8 mouse cellular contexts compared by ENCODE assay signal in genomic region chr1:85703245-85704186, GRCm38 (mm10). TPM values are rescaled to one million over a fixed set of nuclear protein-coding genes. Genes with fewer than 3 reads are reported as not detected.
DNase-seq lines count a peak whose midpoint lies in the region; TF ChIP-seq lines count a peak whose summit lies in the region.

No protein-coding gene starts in this region.

- TF ChIP-seq POLR2A in cortical plate, adult 2 months (IDR thresholded peaks at IDR 0.05; ENCODE audit: extremely low read depth, insufficient read depth, low read length), result no peak

- 0 out of 2 replicates have a peak overlapping the region, but pooled peaks have one; percentile 1 for H3K4me3 ChIP-seq in cortical plate, adult 2 months (ENCODE audit: insufficient read depth, low read length)
- peak overlapping the region; percentile 34 for H3K4me3 ChIP-seq in left cerebral cortex, adult 2 months
- no peak overlapping the region; the same call in 1 of the 2 replicates for H3K4me3 ChIP-seq in macrophage (ENCODE audit: inconsistent target)

- 6% methylated on average over 22 of the region's 22 CpGs for WGBS in macrophage (ENCODE audit: missing documents)

- no peak overlapping the region for H3K27ac ChIP-seq in cortical plate, adult 2 months (ENCODE audit: insufficient read depth, low read length)
- H3K27ac ChIP-seq in left cerebral cortex, adult 2 months, result no peak overlapping the region
- H3K27ac ChIP-seq in macrophage, result peak overlapping the region; percentile 78

- DNase-seq in adipocyte (ENCODE audit: low spot score), result peak; percentile 55
- peak; percentile 64 for DNase-seq in gastrocnemius, postnatal 10 days
- peak; percentile 35 for DNase-seq in hindlimb bud, embryonic 11.5 days (ENCODE audit: extremely low spot score, low read depth, low spot score)
- peak; percentile 24 to 44 for DNase-seq in left cerebral cortex, adult 2 months (ENCODE audit: extremely low spot score in 1 of 2, low spot score in 2 of 2)
- peak; percentile 46 for DNase-seq in right cerebral cortex, adult 18-20 months
- peak; percentile 44 for DNase-seq in urinary bladder, adult 2 months (ENCODE audit: low spot score)

- intact Hi-C loops in left cerebral cortex, adult 2 months (cut with DNase I), result no loop called here

- H3K4me1 ChIP-seq in cortical plate, adult 2 months (ENCODE audit: control insufficient read depth, insufficient read depth, low read length), result no peaks in the 10 kb centered on the region

- H3K79me2 ChIP-seq in macrophage (ENCODE audit: inconsistent target), result no peaks in the 10 kb centered on the region

- H3K36me3 ChIP-seq in macrophage (ENCODE audit: inconsistent target), result peaks cover 76% of the 10 kb centered on the region

- TF ChIP-seq CTCF in cortical plate, adult 2 months (IDR thresholded peaks at IDR 0.05; ENCODE audit: extremely low read depth, insufficient read depth, low read length), result no peak
- TF ChIP-seq CTCF in left cerebral cortex, adult 2 months (IDR thresholded peaks at IDR 0.05), result no peak

RNA-seq across cellular contexts. Expression of gene Sp100, which starts 53.7 kb away (rescaled TPM):
- 6.4 and 7.9 TPM in 2 replicates for polyA plus RNA-seq in cortical plate, adult 2 months (2012; rRNA removed)
- total RNA-seq in gastrocnemius, postnatal 10 days (2021), result 1 to 10 TPM; 2.5 to 4.4 TPM
- total RNA-seq in left cerebral cortex, adult 2 months (2021), result 1 to 10 TPM; 2.6 to 3.0 TPM
- 1,000 to 10,000 TPM in 12 of 26 experiments, 100 to 1,000 TPM in 14; 332 to 1,770 (median 898) TPM for total RNA-seq in macrophage (2018; cell fraction: chromatin; rRNA removed)
- total RNA-seq in macrophage (2018; cell fraction: cytosol; rRNA removed), result 100 to 1,000 TPM; 185 to 691 (median 392) TPM
- total RNA-seq in macrophage (2018; cell fraction: nucleus; rRNA removed), result 1,000 to 10,000 TPM in 1 of 26 experiments, 100 to 1,000 TPM in 25; 241 to 1,017 (median 530) TPM
- 173 to 365 TPM (median 347 TPM) in 3 replicates for polyA plus RNA-seq in macrophage (2018)
- 32.2 and 37.7 TPM in 2 replicates for polyA plus RNA-seq in urinary bladder, adult 2 months (2012; rRNA removed)
